Mouse (Mus musculus) lung, adult 2 months (tissue): ENCODE results near the gene Lipa.

Experiments used
- CTCF ChIP-seq: fragments of 200-500 bp; IDR thresholded peaks from 2 replicates; pipeline ENCODE4 v1.5.1; 2011; ENCODE audit warnings: mild to moderate bottlenecking, low read length, control low read depth; ENCODE audit not compliant: insufficient read depth
- POLR2A ChIP-seq: fragments of 200-500 bp; IDR thresholded peaks from 2 replicates; pipeline ENCODE4 v1.6.1; 2011; ENCODE audit warnings: low read depth, mild to moderate bottlenecking, control low read depth, low read length, borderline replicate concordance; ENCODE audit errors: extremely low read depth

- TF ChIP-seq CTCF = no peak
- no peak for TF ChIP-seq POLR2A
These were observed 26.2 kb upstream of the Lipa start for GRCm38 (mm10) chr19:34553522-34553921.
